Mouse (Mus musculus): ENCODE measurements at regions not wholly inside any gene's neighbourhood (a gene's known extent, or its start where the extent isn't known, plus 50 kb on each side); places are given as distances from the start of the nearest gene placed in this dataset.
A peak's percentile ranks its signal among the peaks of the same experiment; 100 is the strongest.

DNA sequence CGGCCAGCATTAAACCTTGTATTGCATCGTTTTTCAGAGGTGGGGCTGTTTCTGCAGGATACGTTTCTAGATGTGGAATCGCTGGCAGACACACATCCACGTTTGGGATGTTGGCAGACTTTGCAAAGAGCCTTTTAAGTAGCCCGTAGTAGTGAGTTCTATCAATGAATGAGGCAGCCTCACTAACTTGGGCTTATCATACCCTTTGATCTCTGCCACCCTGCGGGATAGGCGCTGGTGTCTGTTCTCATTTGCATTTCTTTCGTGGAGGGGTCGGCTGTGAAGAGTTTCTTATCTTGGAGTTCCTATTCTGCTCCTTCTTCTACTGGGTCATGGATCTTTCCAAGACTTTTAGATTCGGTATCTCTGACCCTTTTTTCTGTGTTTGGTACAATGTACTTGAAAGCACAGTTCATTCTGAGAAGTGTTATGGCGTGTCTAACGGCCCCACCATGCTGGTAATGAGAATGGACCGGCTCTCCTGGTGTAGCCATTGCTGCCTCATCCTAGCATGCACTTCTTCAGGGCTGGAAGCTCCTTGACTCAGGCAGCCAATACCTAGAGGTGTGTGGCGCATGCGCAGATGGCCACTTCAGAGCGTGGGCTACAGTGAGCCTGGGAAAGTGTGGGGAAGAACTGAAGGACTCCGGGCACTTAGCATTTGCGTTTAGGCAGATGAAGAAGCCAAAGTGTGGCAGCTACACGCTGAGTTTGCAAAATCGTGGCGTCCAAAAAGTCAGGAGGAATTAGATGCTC lies 158.1 kb upstream of the Mrps10 start:
- Histone ChIP-seq H3K36me3 (ENCODE audit: insufficient read depth, low read length) (peaks cover 17% of the 10 kb centered on the region), H3K9me3 (ENCODE audit: low read length) (no peaks in the 10 kb centered on the region), H3K27me3 (ENCODE audit: insufficient read depth, low read length) (no peaks in the 10 kb centered on the region), H3K4me1 (replicated peaks; ENCODE audit: low read depth, low read length) (peaks cover 71% of the 10 kb centered on the region), H3K4me3 (replicated peaks; ENCODE audit: low read length) (0 out of 2 replicates have a peak overlapping the region, but pooled peaks have one; percentile 3)
- TF ChIP-seq NANOG (IDR thresholded peaks at IDR 0.05; ENCODE audit: borderline replicate concordance, low read length) (no peak), CTCF (conservative IDR thresholded peaks at IDR 0.05; ENCODE audit: low read length) (no peak), POU5F1 (IDR thresholded peaks at IDR 0.05; ENCODE audit: borderline replicate concordance, low read length) (no peak)

DNA sequence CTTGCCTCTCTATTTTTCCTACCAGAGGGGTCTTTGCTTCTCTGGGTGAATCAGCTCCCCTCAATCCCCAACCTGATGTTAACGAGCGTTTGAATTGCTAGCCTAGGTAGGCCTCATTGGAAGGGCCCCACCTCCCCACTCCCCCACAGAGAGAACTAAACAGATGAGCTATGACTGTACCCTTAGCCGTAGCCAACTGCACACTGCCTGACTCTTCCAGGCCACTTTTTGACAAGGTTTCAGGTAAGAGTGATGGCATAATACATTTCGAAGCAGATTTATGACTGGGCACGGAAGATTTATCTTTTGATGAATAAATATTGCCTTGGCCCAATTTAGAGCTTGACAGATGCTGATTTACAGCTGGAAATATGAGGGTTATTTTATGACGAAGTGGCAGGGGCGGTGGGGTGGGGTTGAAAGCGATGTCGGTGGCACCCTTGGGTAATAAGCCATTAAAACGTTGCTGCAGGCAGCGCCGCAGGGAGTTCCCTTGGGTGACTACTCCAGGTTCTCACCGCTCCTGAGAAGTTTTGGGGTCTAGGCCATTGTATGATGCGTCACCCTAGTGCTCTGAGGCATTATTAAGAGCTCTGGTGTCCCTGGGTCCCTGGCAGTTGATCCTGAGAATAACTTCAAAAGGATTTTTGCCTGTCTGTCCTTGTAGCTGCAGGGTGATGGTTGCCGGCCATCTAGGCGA lies 159.7 kb upstream of the Mrps10 start:
- Histone ChIP-seq H3K36me3 (ENCODE audit: insufficient read depth, low read length) (peaks cover 17% of the 10 kb centered on the region), H3K27me3 (ENCODE audit: insufficient read depth, low read length) (no peaks in the 10 kb centered on the region), H3K4me3 (replicated peaks; ENCODE audit: low read length) (no peak overlapping the region), H3K4me1 (replicated peaks; ENCODE audit: low read depth, low read length) (peaks cover 80% of the 10 kb centered on the region), H3K9me3 (ENCODE audit: low read length) (no peaks in the 10 kb centered on the region)
- TF ChIP-seq NANOG (IDR thresholded peaks at IDR 0.05; ENCODE audit: borderline replicate concordance, low read length) (no peak), CTCF (conservative IDR thresholded peaks at IDR 0.05; ENCODE audit: low read length) (no peak), POU5F1 (IDR thresholded peaks at IDR 0.05; ENCODE audit: borderline replicate concordance, low read length) (no peak)

DNA sequence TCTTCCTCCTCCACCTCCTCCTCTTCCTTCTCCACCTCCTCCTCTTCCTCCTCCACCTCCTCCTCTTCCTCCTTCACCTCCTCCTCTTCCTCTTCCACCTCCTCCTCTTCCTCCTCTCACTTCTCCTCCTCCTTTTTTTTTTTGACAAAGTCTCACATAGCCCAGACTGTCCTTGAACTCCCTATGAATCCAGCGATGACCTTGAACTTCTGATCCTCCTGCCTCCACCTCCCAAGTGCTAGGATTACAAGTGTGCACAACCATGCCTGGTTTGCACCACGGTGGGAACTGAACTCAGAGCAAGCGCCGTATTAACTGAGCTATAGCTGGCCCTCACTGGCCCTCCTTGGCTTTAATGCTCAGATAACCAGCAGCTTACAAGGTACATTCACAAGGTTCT lies 161.2 kb upstream of the Mrps10 start:
- H3K36me3 ChIP-seq (ENCODE audit: insufficient read depth, low read length), result peaks cover 8% of the 10 kb centered on the region
- H3K9me3 ChIP-seq (ENCODE audit: low read length), result no peaks in the 10 kb centered on the region
- no peak overlapping the region for H3K4me3 ChIP-seq (replicated peaks; ENCODE audit: low read length)
- peaks cover 91% of the 10 kb centered on the region for H3K4me1 ChIP-seq (replicated peaks; ENCODE audit: low read depth, low read length)
- H3K27me3 ChIP-seq (ENCODE audit: insufficient read depth, low read length), result no peaks in the 10 kb centered on the region
- no peak for TF ChIP-seq NANOG (IDR thresholded peaks at IDR 0.05; ENCODE audit: borderline replicate concordance, low read length)
- no peak for TF ChIP-seq CTCF (conservative IDR thresholded peaks at IDR 0.05; ENCODE audit: low read length)
- no peak for TF ChIP-seq POU5F1 (IDR thresholded peaks at IDR 0.05; ENCODE audit: borderline replicate concordance, low read length)

DNA sequence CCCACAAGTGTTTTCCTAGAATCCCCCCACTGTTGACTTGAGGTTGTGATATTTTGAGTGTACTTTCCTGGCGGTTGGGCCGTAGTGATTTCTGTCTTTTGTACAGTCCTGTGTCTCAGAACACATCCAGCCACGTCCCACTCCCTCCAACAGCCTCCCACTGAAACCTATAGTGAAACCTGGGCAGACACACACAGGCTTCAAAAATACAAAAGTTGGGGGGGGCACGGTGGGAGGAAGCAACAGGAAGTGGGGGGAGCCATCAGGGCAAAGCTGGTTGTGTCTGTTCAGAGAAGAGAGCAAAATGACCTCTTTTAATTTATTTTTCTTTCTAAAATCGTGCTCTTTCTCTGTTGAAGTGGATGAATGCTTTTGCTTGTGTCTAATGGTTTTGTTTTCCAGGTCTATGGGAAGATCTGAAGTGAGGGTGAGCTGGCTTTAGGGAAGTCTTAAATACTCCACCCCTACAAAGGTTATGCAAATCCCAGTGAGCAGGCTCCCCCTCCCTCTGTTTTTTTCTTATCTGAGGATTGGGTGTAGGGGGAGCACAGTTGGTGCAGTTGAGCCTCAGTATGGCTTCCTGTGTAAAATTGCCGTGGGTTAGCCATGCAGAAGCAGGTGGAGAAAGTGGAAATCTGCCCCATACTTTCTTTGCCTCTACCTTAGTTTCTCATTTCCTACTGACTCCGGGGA lies 164.1 kb upstream of the Mrps10 start:
- H3K4me3 ChIP-seq (replicated peaks; ENCODE audit: low read length), result peak overlapping the region; percentile 37; the same call in 1 of the 2 replicates
- H3K4me1 ChIP-seq (replicated peaks; ENCODE audit: low read depth, low read length), result peaks cover 85% of the 10 kb centered on the region
- H3K9me3 ChIP-seq (ENCODE audit: low read length), result no peaks in the 10 kb centered on the region
- no peaks in the 10 kb centered on the region for H3K27me3 ChIP-seq (ENCODE audit: insufficient read depth, low read length)
- H3K36me3 ChIP-seq (ENCODE audit: insufficient read depth, low read length), result 0 out of 2 replicates have a peak, but pooled peaks cover 3% of the 10 kb centered on the region
- TF ChIP-seq NANOG (IDR thresholded peaks at IDR 0.05; ENCODE audit: borderline replicate concordance, low read length) (no peak), CTCF (conservative IDR thresholded peaks at IDR 0.05; ENCODE audit: low read length) (no peak)

DNA sequence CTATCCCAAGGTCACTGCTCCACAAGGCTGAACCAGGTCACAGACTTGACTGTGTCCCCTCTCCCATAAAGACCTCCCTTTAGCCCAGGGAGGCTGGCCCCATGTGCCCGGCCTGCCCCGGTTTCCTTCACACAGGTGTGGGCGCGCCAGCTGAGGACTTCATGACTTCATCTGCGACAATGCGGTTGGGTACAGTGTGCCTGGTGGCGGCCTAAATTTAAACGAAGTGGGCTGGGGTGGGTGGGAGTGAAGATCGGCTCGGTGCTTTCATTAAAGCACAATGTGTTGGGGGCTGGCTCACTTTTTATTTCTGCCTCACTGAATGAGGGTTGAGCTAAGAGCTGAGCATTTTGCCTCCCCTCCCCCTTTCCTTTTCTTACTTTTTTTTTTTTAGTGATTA lies 169.5 kb upstream of the Mrps10 start:
- Histone ChIP-seq H3K4me3 (replicated peaks; ENCODE audit: low read length) (peak overlapping the region; percentile 32), H3K4me1 (replicated peaks; ENCODE audit: low read depth, low read length) (peaks cover 88% of the 10 kb centered on the region)
- TF ChIP-seq NANOG (IDR thresholded peaks at IDR 0.05; ENCODE audit: borderline replicate concordance, low read length), result no peak
- no peak for TF ChIP-seq CTCF (conservative IDR thresholded peaks at IDR 0.05; ENCODE audit: low read length)
- TF ChIP-seq POU5F1 (IDR thresholded peaks at IDR 0.05; ENCODE audit: borderline replicate concordance, low read length), result no peak

DNA sequence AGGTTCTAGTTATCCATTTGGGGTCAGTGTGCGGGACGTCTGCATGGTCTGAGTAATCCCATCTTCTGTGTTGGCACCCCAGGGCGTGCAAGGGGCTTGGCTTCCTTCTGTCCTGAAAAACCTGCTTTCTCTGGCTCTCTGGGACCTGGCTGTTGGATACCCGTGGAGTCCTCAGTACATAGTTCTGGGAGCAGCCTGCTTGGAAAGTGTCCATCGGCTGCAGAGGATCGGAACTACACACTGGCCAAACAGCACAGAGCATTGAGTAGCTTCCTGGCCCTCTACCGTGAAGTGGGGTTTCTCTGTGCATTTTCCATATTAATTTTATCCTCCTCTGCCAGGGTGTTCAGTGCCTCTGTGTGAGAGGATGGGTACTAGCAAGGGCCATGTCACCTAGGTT lies 170.7 kb upstream of the Mrps10 start:
- Histone ChIP-seq H3K9me3 (ENCODE audit: low read length) (no peaks in the 10 kb centered on the region), H3K27me3 (ENCODE audit: insufficient read depth, low read length) (no peaks in the 10 kb centered on the region), H3K4me3 (replicated peaks; ENCODE audit: low read length) (0 out of 2 replicates have a peak overlapping the region, but pooled peaks have one; percentile 17), H3K36me3 (ENCODE audit: insufficient read depth, low read length) (peaks cover 10% of the 10 kb centered on the region; the same call in 1 of the 2 replicates), H3K4me1 (replicated peaks; ENCODE audit: low read depth, low read length) (peaks cover 88% of the 10 kb centered on the region)
- TF ChIP-seq POU5F1 (IDR thresholded peaks at IDR 0.05; ENCODE audit: borderline replicate concordance, low read length) (no peak), CTCF (conservative IDR thresholded peaks at IDR 0.05; ENCODE audit: low read length) (no peak), NANOG (IDR thresholded peaks at IDR 0.05; ENCODE audit: borderline replicate concordance, low read length) (no peak)

More for the DNA sequence above, 169.5 kb upstream of the Mrps10 start:
- H3K27me3 ChIP-seq (ENCODE audit: insufficient read depth, low read length), result no peaks in the 10 kb centered on the region
- H3K9me3 ChIP-seq (ENCODE audit: low read length), result no peaks in the 10 kb centered on the region
- H3K36me3 ChIP-seq (ENCODE audit: insufficient read depth, low read length), result peaks cover 10% of the 10 kb centered on the region; the same call in 1 of the 2 replicates

DNA sequence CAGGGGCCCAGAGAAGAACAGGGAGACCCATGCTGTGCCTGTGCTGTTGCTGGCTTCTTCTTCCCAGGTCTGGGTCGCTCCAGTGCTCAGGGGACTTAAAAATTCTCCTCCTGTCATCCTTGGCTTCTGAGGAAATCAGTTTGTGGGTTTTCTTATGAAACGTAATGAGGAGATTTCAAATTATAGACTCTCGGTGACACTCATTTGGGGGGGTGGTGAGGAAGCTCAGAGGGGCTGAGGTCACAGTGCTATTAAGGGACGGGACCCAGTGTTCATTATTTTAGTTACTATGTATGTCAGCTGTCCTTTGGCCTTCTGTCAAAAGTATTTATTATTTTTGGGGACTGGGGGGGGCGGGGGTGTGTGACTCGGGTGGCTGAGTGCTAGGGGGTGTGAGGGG lies 171.7 kb upstream of the Mrps10 start:
- TF ChIP-seq NANOG (IDR thresholded peaks at IDR 0.05; ENCODE audit: borderline replicate concordance, low read length) (no peak), POU5F1 (IDR thresholded peaks at IDR 0.05; ENCODE audit: borderline replicate concordance, low read length) (no peak), CTCF (conservative IDR thresholded peaks at IDR 0.05; ENCODE audit: low read length) (no peak)
- H3K27me3 ChIP-seq (ENCODE audit: insufficient read depth, low read length), result no peaks in the 10 kb centered on the region
- H3K4me1 ChIP-seq (replicated peaks; ENCODE audit: low read depth, low read length), result peaks cover 88% of the 10 kb centered on the region
- no peaks in the 10 kb centered on the region for H3K9me3 ChIP-seq (ENCODE audit: low read length)
- peaks cover 10% of the 10 kb centered on the region; the same call in 1 of the 2 replicates for H3K36me3 ChIP-seq (ENCODE audit: insufficient read depth, low read length)
- peak overlapping the region; percentile 66 for H3K4me3 ChIP-seq (replicated peaks; ENCODE audit: low read length)

DNA sequence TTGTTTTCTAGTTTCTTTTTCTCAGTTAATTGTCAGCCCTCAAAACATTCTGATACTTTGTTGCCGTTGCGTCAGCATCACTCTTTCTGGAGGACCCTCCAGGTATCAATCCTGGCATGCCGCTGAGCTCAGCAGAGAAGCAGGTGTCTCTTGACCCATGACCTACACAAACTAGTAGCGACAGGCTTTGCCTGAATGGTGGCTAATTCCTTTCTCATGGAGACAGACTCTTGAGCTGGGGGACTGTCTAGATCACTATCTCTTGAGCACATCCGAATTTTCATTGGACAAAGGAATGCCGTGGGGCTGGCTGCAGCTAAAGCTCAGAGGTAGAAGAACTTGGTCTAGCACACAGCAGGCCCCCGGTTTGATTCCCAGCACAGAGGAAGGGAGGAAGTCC lies 172.7 kb upstream of the Mrps10 start:
- no peaks in the 10 kb centered on the region for H3K9me3 ChIP-seq (ENCODE audit: low read length)
- H3K36me3 ChIP-seq (ENCODE audit: insufficient read depth, low read length), result peaks cover 10% of the 10 kb centered on the region; the same call in 1 of the 2 replicates
- H3K4me3 ChIP-seq (replicated peaks; ENCODE audit: low read length), result peak overlapping the region; percentile 66
- H3K4me1 ChIP-seq (replicated peaks; ENCODE audit: low read depth, low read length), result peaks cover 91% of the 10 kb centered on the region
- TF ChIP-seq NANOG (IDR thresholded peaks at IDR 0.05; ENCODE audit: borderline replicate concordance, low read length) (no peak), CTCF (conservative IDR thresholded peaks at IDR 0.05; ENCODE audit: low read length) (no peak), POU5F1 (IDR thresholded peaks at IDR 0.05; ENCODE audit: borderline replicate concordance, low read length) (no peak)
- H3K27me3 ChIP-seq (ENCODE audit: insufficient read depth, low read length), result no peaks in the 10 kb centered on the region
